Mouse (Mus musculus): ENCODE data around the gene Msmb. TPM values are rescaled to one million over a fixed set of nuclear protein-coding genes. Genes with fewer than 3 reads are reported as not detected.
"Not testable (repeated sequence)": the region's sequence is repeated elsewhere in the genome, so short reads cannot be mapped to it uniquely, and the experiment has no call there.

Gene Msmb
- total RNA-seq (2021), result not detected

GRCm38 (mm10) chr14:32141723-32142122, at the start of gene Msmb:
Gene Msmb (plus strand): TSS chr14:32142023.
- DNase-seq (ENCODE audit: low spot score in 2 of 2), result no peak
- intact Hi-C loops (cut with DNase I), result no loop called here

- intact Hi-C loops (cut with DNase I), result no loop called here
- DNase-seq (ENCODE audit: low spot score in 2 of 2), result no peak
Observed at GRCm38 (mm10) chr14:32093018-32093417, 48.8 kb upstream of the Msmb start.

GRCm38 (mm10) chr14:32093500-32094117, 48.2 kb upstream of the Msmb start:
- intact Hi-C loops (cut with DNase I), result no loop called here
- DNase-seq (ENCODE audit: low spot score in 2 of 2), result no peak

GRCm38 (mm10) chr14:32095646-32096045, 46.2 kb upstream of the Msmb start:
- intact Hi-C loops (cut with DNase I), result no loop called here
- no peak for DNase-seq (ENCODE audit: low spot score in 2 of 2)

GRCm38 (mm10) chr14:32096740-32097139, 45.1 kb upstream of the Msmb start:
- DNase-seq (ENCODE audit: low spot score in 2 of 2), result no peak
- intact Hi-C loops (cut with DNase I), result no loop called here

GRCm38 (mm10) chr14:32097691-32098090, 44.1 kb upstream of the Msmb start:
- intact Hi-C loops (cut with DNase I), result no loop called here

GRCm38 (mm10) chr14:32098951-32099350, 42.9 kb upstream of the Msmb start:
- no peak for DNase-seq (ENCODE audit: low spot score in 2 of 2)
- intact Hi-C loops (cut with DNase I), result no loop called here

More at GRCm38 (mm10) chr14:32097691-32098090, 44.1 kb upstream of the Msmb start:
- DNase-seq (ENCODE audit: low spot score in 2 of 2), result no peak

- no peak for DNase-seq (ENCODE audit: low spot score in 2 of 2)
- intact Hi-C loops (cut with DNase I), result no loop called here
Observed at GRCm38 (mm10) chr14:32103556-32103955, 38.3 kb upstream of the Msmb start.

- no peak for DNase-seq (ENCODE audit: low spot score in 2 of 2)
- intact Hi-C loops (cut with DNase I), result no loop called here
Observed at GRCm38 (mm10) chr14:32105663-32106062, 36.2 kb upstream of the Msmb start.

GRCm38 (mm10) chr14:32106911-32107310, 34.9 kb upstream of the Msmb start:
- intact Hi-C loops (cut with DNase I), result no loop called here
- no peak for DNase-seq (ENCODE audit: low spot score in 2 of 2)

- DNase-seq (ENCODE audit: low spot score in 2 of 2); intact Hi-C loops (cut with DNase I): not testable (repeated sequence)
Observed at GRCm38 (mm10) chr14:32112124-32112523, 29.7 kb upstream of the Msmb start.

GRCm38 (mm10) chr14:32120940-32121919, 20.6 kb upstream of the Msmb start:
- DNase-seq (ENCODE audit: low spot score in 2 of 2), result no peak
- intact Hi-C loops (cut with DNase I), result no loop called here

GRCm38 (mm10) chr14:32121920-32122315, 19.9 kb upstream of the Msmb start:
- no peak for DNase-seq (ENCODE audit: low spot score in 2 of 2)
- intact Hi-C loops (cut with DNase I), result no loop called here

- intact Hi-C loops (cut with DNase I), result no loop called here
- no peak for DNase-seq (ENCODE audit: low spot score in 2 of 2)
Observed at GRCm38 (mm10) chr14:32124261-32124660, 17.6 kb upstream of the Msmb start.

GRCm38 (mm10) chr14:32125256-32125655, 16.6 kb upstream of the Msmb start:
- DNase-seq (ENCODE audit: low spot score in 2 of 2); intact Hi-C loops (cut with DNase I): not testable (repeated sequence)

GRCm38 (mm10) chr14:32128409-32128808, 13.4 kb upstream of the Msmb start:
- no peak for DNase-seq (ENCODE audit: low spot score in 2 of 2)
- intact Hi-C loops (cut with DNase I), result no loop called here

GRCm38 (mm10) chr14:32131836-32132235, 10.0 kb upstream of the Msmb start:
- intact Hi-C loops (cut with DNase I), result no loop called here
- no peak for DNase-seq (ENCODE audit: low spot score in 2 of 2)

GRCm38 (mm10) chr14:32134293-32134692, 7.5 kb upstream of the Msmb start:
- no peak for DNase-seq (ENCODE audit: low spot score in 2 of 2)
- intact Hi-C loops (cut with DNase I), result no loop called here

GRCm38 (mm10) chr14:32136467-32136866, 5.4 kb upstream of the Msmb start:
- DNase-seq (ENCODE audit: low spot score in 2 of 2); intact Hi-C loops (cut with DNase I): not testable (repeated sequence)

GRCm38 (mm10) chr14:32140359-32140965, 1.4 kb upstream of the Msmb start:
- DNase-seq (ENCODE audit: low spot score in 2 of 2), result no peak
- intact Hi-C loops (cut with DNase I), result no loop called here
